Mouse (Mus musculus): ENCODE data around the gene Taf10. TPM values are rescaled to one million over a fixed set of nuclear protein-coding genes. Genes with fewer than 3 reads are reported as not detected.

The Taf10 gene
- 208 and 210 TPM in 2 replicates for polyA plus RNA-seq (2011; ENCODE audit: insufficient read depth, insufficient read length, low read depth, missing spikeins)

- TF ChIP-seq POLR2A (IDR thresholded peaks at IDR 0.05; ENCODE audit: insufficient read depth, low read length) (no peak), EP300 (IDR thresholded peaks at IDR 0.05; ENCODE audit: insufficient read depth, low read depth, low read length) (no peak)
- Histone ChIP-seq H3K36me3 (ENCODE audit: control insufficient read depth, insufficient read depth, low read length, poor library complexity, severe bottlenecking) (peaks cover 19% of the 10 kb centered on the region), H3K9me3 (replicated peaks; ENCODE audit: control insufficient read depth, insufficient read depth, low read length, poor library complexity, severe bottlenecking) (no peaks in the 10 kb centered on the region), H3K9ac (ENCODE audit: low read depth, poor library complexity, severe bottlenecking) (peak within 1 kb of the TSS; percentile 80), H3K27me3 (ENCODE audit: control insufficient read depth, insufficient read depth, low read length, poor library complexity, severe bottlenecking) (no peaks in the 10 kb centered on the region), H3K27ac (ENCODE audit: insufficient read depth, low read length) (no peak within 1 kb of the TSS), H3K4me1 (ENCODE audit: control insufficient read depth, insufficient read depth, low read length) (no peaks in the 10 kb centered on the region), H3K4me3 (ENCODE audit: low read depth, low read length) (peak within 1 kb of the TSS; percentile 95)
Measured at GRCm38 (mm10) chr7:105743926-105744590, at the start of gene Taf10. Taf10 (minus strand) TSS chr7:105744361.

GRCm38 (mm10) chr7:105793701-105794100 lies 49.5 kb upstream of the Taf10 start:
- Histone ChIP-seq H3K27me3 (ENCODE audit: control insufficient read depth, insufficient read depth, low read length, poor library complexity, severe bottlenecking) (peaks cover 3% of the 10 kb centered on the region), H3K4me1 (ENCODE audit: control insufficient read depth, insufficient read depth, low read length) (no peaks in the 10 kb centered on the region), H3K9ac (ENCODE audit: low read depth, poor library complexity, severe bottlenecking) (no peak overlapping the region), H3K36me3 (ENCODE audit: control insufficient read depth, insufficient read depth, low read length, poor library complexity, severe bottlenecking) (no peaks in the 10 kb centered on the region), H3K27ac (ENCODE audit: insufficient read depth, low read length) (no peak overlapping the region), H3K4me3 (ENCODE audit: low read depth, low read length) (no peak overlapping the region), H3K9me3 (replicated peaks; ENCODE audit: control insufficient read depth, insufficient read depth, low read length, poor library complexity, severe bottlenecking) (0 out of 2 replicates have a peak, but pooled peaks cover 4% of the 10 kb centered on the region)
- TF ChIP-seq CTCF (IDR thresholded peaks at IDR 0.05; ENCODE audit: low read depth, low read length) (no peak), POLR2A (IDR thresholded peaks at IDR 0.05; ENCODE audit: insufficient read depth, low read length) (no peak), EP300 (IDR thresholded peaks at IDR 0.05; ENCODE audit: insufficient read depth, low read depth, low read length) (no peak)

GRCm38 (mm10) chr7:105791147-105791546 lies 47.0 kb upstream of the Taf10 start:
- Histone ChIP-seq H3K4me1 (ENCODE audit: control insufficient read depth, insufficient read depth, low read length) (peaks cover 3% of the 10 kb centered on the region), H3K27me3 (ENCODE audit: control insufficient read depth, insufficient read depth, low read length, poor library complexity, severe bottlenecking) (peaks cover 17% of the 10 kb centered on the region), H3K4me3 (ENCODE audit: low read depth, low read length) (no peak overlapping the region), H3K9me3 (replicated peaks; ENCODE audit: control insufficient read depth, insufficient read depth, low read length, poor library complexity, severe bottlenecking) (0 out of 2 replicates have a peak, but pooled peaks cover 4% of the 10 kb centered on the region), H3K36me3 (ENCODE audit: control insufficient read depth, insufficient read depth, low read length, poor library complexity, severe bottlenecking) (no peaks in the 10 kb centered on the region), H3K27ac (ENCODE audit: insufficient read depth, low read length) (no peak overlapping the region), H3K9ac (ENCODE audit: low read depth, poor library complexity, severe bottlenecking) (no peak overlapping the region)
- TF ChIP-seq CTCF (IDR thresholded peaks at IDR 0.05; ENCODE audit: low read depth, low read length), result no peak
- no peak for TF ChIP-seq POLR2A (IDR thresholded peaks at IDR 0.05; ENCODE audit: insufficient read depth, low read length)
- no peak for TF ChIP-seq EP300 (IDR thresholded peaks at IDR 0.05; ENCODE audit: insufficient read depth, low read depth, low read length)

DNA sequence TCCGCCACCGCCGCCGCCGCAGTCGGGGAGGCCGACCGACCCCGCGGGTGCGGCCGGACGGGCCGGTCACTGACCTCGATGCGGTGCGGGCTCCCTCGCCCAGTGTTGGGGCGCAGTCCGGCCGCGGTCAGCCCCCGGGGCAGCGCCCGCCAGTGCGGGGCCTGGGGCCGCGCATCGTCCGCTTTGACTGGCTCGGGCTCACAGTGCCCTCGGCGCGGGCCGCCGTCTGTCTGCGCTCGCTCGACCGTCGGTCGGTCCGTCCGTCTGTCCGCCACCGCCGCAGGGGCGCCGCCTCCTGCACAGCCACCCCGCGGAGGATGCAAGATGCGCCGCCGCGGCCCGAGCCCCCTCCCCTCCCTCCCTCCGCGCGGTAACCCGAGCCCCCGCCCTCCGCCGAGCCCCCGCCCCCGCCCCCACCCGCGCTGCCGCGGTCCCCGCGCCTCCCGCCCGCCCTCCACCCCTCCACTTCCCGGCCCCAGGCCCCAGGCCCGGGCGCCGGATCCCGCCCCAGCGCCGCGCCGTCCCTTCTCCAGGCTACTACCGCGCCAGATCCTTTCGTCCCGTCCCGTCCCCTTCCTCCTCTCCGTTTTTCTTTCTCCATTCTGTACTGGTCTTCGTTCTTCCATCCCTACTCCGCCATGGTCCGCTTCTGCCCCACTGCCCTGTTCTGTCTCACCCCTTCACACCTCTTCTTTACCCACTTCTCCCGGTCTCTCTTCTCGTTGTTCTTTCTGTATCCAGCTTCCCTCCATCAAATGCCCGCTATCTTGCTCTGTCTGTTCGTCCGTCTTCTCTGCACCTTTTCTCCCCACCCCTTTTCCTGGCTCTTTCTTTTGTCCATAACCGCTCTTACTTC lies 43.4 kb upstream of the Taf10 start, which contains the start of gene Dchs1:
Gene Dchs1 (minus strand): TSS at position 370 of the 856 bp plus-strand sequence.
- H3K9ac ChIP-seq (ENCODE audit: low read depth, poor library complexity, severe bottlenecking), result peak within 1 kb of the TSS; percentile 63
- H3K27ac ChIP-seq (ENCODE audit: insufficient read depth, low read length), result no peak within 1 kb of the TSS
- H3K36me3 ChIP-seq (ENCODE audit: control insufficient read depth, insufficient read depth, low read length, poor library complexity, severe bottlenecking), result no peaks in the 10 kb centered on the region
- peaks cover 3% of the 10 kb centered on the region for H3K4me1 ChIP-seq (ENCODE audit: control insufficient read depth, insufficient read depth, low read length)
- H3K9me3 ChIP-seq (replicated peaks; ENCODE audit: control insufficient read depth, insufficient read depth, low read length, poor library complexity, severe bottlenecking), result 0 out of 2 replicates have a peak, but pooled peaks cover 4% of the 10 kb centered on the region
- H3K4me3 ChIP-seq (ENCODE audit: low read depth, low read length), result peak within 1 kb of the TSS; percentile 58
- TF ChIP-seq POLR2A (IDR thresholded peaks at IDR 0.05; ENCODE audit: insufficient read depth, low read length) (no peak), EP300 (IDR thresholded peaks at IDR 0.05; ENCODE audit: insufficient read depth, low read depth, low read length) (no peak), CTCF (IDR thresholded peaks at IDR 0.05; ENCODE audit: low read depth, low read length) (no peak)
- H3K27me3 ChIP-seq (ENCODE audit: control insufficient read depth, insufficient read depth, low read length, poor library complexity, severe bottlenecking), result peaks cover 18% of the 10 kb centered on the region

DNA sequence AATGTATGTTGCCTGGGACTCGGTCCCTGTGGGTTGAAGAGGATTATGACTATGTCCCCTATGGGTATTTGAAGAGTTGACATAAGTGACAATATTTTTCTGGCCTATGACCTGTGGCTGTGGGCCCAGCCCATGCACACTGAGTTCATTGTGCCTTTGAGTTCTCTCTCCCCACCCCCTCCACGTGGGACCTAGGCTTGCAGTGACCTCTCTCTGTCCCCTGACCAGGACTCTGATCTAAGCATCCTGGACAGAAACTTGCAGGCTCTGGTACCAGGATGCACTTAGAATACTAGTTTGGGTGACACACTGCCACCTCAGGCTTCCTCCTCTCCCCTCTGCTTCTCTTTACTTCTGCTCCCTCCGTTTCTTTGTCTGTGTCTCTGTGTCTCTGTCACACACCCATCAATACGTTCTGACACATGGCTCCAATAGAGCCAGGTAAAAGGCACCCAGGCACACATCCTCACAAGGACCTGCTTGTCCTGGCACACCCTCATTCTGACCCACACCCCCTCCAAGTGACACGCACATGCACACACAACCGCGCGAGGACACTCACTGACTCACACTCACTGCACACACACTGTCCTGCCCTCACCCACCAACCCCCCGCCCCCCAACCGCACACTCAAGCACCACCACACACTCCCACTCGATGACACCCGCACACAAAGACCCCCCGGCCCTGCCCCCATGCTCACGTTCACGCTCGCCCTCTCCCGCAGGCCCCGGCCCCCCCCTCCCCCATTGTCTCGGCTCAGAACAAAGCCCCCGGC lies 42.5 kb upstream of the Taf10 start:
- Histone ChIP-seq H3K36me3 (ENCODE audit: control insufficient read depth, insufficient read depth, low read length, poor library complexity, severe bottlenecking) (no peaks in the 10 kb centered on the region), H3K27me3 (ENCODE audit: control insufficient read depth, insufficient read depth, low read length, poor library complexity, severe bottlenecking) (peaks cover 18% of the 10 kb centered on the region), H3K27ac (ENCODE audit: insufficient read depth, low read length) (no peak overlapping the region), H3K9me3 (replicated peaks; ENCODE audit: control insufficient read depth, insufficient read depth, low read length, poor library complexity, severe bottlenecking) (0 out of 2 replicates have a peak, but pooled peaks cover 4% of the 10 kb centered on the region), H3K9ac (ENCODE audit: low read depth, poor library complexity, severe bottlenecking) (peak overlapping the region; percentile 63), H3K4me3 (ENCODE audit: low read depth, low read length) (peak overlapping the region; percentile 58; the same call in 1 of the 2 replicates), H3K4me1 (ENCODE audit: control insufficient read depth, insufficient read depth, low read length) (peaks cover 3% of the 10 kb centered on the region)
- no peak for TF ChIP-seq POLR2A (IDR thresholded peaks at IDR 0.05; ENCODE audit: insufficient read depth, low read length)

Data from ES-Bruce4 (cell line).